Mouse (Mus musculus) midbrain, embryonic 13.5 days (tissue): Measurements from ENCODE around the gene Wwox. TPM values are rescaled to one million over a fixed set of nuclear protein-coding genes. Genes with fewer than 3 reads are reported as not detected.
A peak's percentile ranks its signal among the peaks of the same experiment; 100 is the strongest.

Experiments
- ATAC-seq: fragments of 200-750 bp; cut with Nextera tagmentation; 2 replicates; pipeline ENCODE4 v1.8.0; 2017; ENCODE audit warnings: mild to moderate bottlenecking, moderate TSS enrichment, moderate library complexity
- H3K27ac ChIP-seq: fragments of 300-500 bp; sonication (generic); 2 replicates; pipeline ENCODE4 v1.5.1; 2015; ENCODE audit warnings: inconsistent platforms, mild to moderate bottlenecking, moderate library complexity
- H3K27me3 ChIP-seq: fragments of 300-500 bp; sonication (generic); 2 replicates; pipeline ENCODE4 v1.6.1; 2015; ENCODE audit warnings: mild to moderate bottlenecking, inconsistent platforms
- H3K36me3 ChIP-seq: fragments of 300-500 bp; sonication (generic); 2 replicates; pipeline ENCODE4 v1.6.1; 2015; ENCODE audit warnings: mild to moderate bottlenecking, inconsistent platforms
- H3K4me1 ChIP-seq: fragments of 300-500 bp; sonication (generic); replicated peaks from 2 replicates; pipeline ENCODE4 v1.6.1; 2015; ENCODE audit warnings: inconsistent platforms
- H3K4me2 ChIP-seq: fragments of 300-500 bp; sonication (generic); replicated peaks from 2 replicates; pipeline ENCODE4 v1.6.1; 2015; ENCODE audit warnings: moderate library complexity, mild to moderate bottlenecking, inconsistent platforms
- H3K4me3 ChIP-seq: fragments of 300-500 bp; sonication (generic); replicated peaks from 2 replicates; pipeline ENCODE4 v1.5.1; 2015; ENCODE audit warnings: mild to moderate bottlenecking, inconsistent platforms
- H3K9ac ChIP-seq: fragments of 300-500 bp; sonication (generic); replicated peaks from 2 replicates; pipeline ENCODE4 v1.6.1; 2015; ENCODE audit warnings: mild to moderate bottlenecking, inconsistent platforms
- H3K9me3 ChIP-seq: fragments of 300-500 bp; sonication (generic); 2 replicates; pipeline ENCODE4 v1.6.1; 2016; ENCODE audit warnings: mild to moderate bottlenecking, inconsistent platforms
- WGBS: fragments of 180-500 bp; shearing (Covaris S2); methylation state at CpG from one replicate; pipeline ENCODE4 v1.1.7; 2015; 5-methylcytosine and 5-hydroxymethylcytosine counted together
- polyA plus RNA-seq: library from polyadenylated mRNA; unstranded; fragments of >200 nt; fragmentation: Nextera tagmentation; extraction: Ambion mirVana; gene quantifications from 2 replicates; pipeline ENCODE4 v1.2.1, GENCODE M21; 2015

Wwox gene
- 12.3 and 12.4 TPM in 2 replicates for polyA plus RNA-seq

- H3K4me3 ChIP-seq: peak within 1 kb of the TSS; percentile 63
- H3K36me3 ChIP-seq: no peaks in the 10 kb centered on the region
- ATAC-seq: peak; percentile 99
- 1% methylated on average over 54 of the region's 54 CpGs for WGBS
- peak within 1 kb of the TSS; percentile 78 for H3K4me2 ChIP-seq
- H3K4me1 ChIP-seq: peaks cover 11% of the 10 kb centered on the region
- H3K9ac ChIP-seq: peak within 1 kb of the TSS; percentile 69
- H3K27ac ChIP-seq: peak within 1 kb of the TSS; percentile 73
- H3K9me3 ChIP-seq: no peaks in the 10 kb centered on the region
- H3K27me3 ChIP-seq: no peaks in the 10 kb centered on the region
Measured at GRCm38 (mm10) chr8:114439334-114440204, at the start of gene Wwox. Gene Wwox, plus strand, starts transcription at chr8:114439655.

- 93% methylated on average over 12 of the region's 13 CpGs for WGBS
- H3K36me3 ChIP-seq: no peaks in the 10 kb centered on the region
- no peak overlapping the region for H3K4me3 ChIP-seq
- H3K9me3 ChIP-seq: no peaks in the 10 kb centered on the region
- no peaks in the 10 kb centered on the region for H3K27me3 ChIP-seq
- no peaks in the 10 kb centered on the region for H3K4me1 ChIP-seq
- H3K9ac ChIP-seq: no peak overlapping the region
- no peak for ATAC-seq
- no peak overlapping the region for H3K4me2 ChIP-seq
- H3K27ac ChIP-seq: no peak overlapping the region
Measured at GRCm38 (mm10) chr8:114390465-114391254, 48.8 kb upstream of the Wwox start.

GRCm38 (mm10) chr8:114398326-114398725 lies 41.1 kb upstream of the Wwox start:
- Histone ChIP-seq H3K9ac (no peak overlapping the region), H3K27ac (no peak overlapping the region), H3K4me1 (peaks cover 15% of the 10 kb centered on the region), H3K36me3 (no peaks in the 10 kb centered on the region), H3K9me3 (no peaks in the 10 kb centered on the region), H3K27me3 (no peaks in the 10 kb centered on the region), H3K4me3 (no peak overlapping the region), H3K4me2 (no peak overlapping the region)
- no peak for ATAC-seq
- WGBS: 94% methylated on average over 5 of the region's 5 CpGs

- Histone ChIP-seq H3K4me1 (peaks cover 18% of the 10 kb centered on the region), H3K9ac (no peak overlapping the region), H3K4me2 (no peak overlapping the region), H3K36me3 (no peaks in the 10 kb centered on the region), H3K27me3 (no peaks in the 10 kb centered on the region), H3K9me3 (no peaks in the 10 kb centered on the region), H3K27ac (no peak overlapping the region), H3K4me3 (no peak overlapping the region)
- no peak for ATAC-seq
- WGBS: 95% methylated on average over 5 of the region's 5 CpGs
Measured at GRCm38 (mm10) chr8:114399273-114399672, 40.2 kb upstream of the Wwox start.

- H3K4me3 ChIP-seq: no peak overlapping the region
- H3K9me3 ChIP-seq: no peaks in the 10 kb centered on the region
- WGBS: 52% methylated on average over 7 of the region's 7 CpGs
- no peak overlapping the region for H3K4me2 ChIP-seq
- H3K27ac ChIP-seq: no peak overlapping the region
- H3K27me3 ChIP-seq: no peaks in the 10 kb centered on the region
- no peak for ATAC-seq
- H3K9ac ChIP-seq: no peak overlapping the region
- H3K4me1 ChIP-seq: peaks cover 18% of the 10 kb centered on the region
- no peaks in the 10 kb centered on the region for H3K36me3 ChIP-seq
Measured at GRCm38 (mm10) chr8:114401679-114402078, 37.8 kb upstream of the Wwox start.

GRCm38 (mm10) chr8:114411421-114411820 lies 28.0 kb upstream of the Wwox start:
- no peak for ATAC-seq
- 81% methylated on average over 3 of the region's 3 CpGs for WGBS
- Histone ChIP-seq H3K27ac (no peak overlapping the region), H3K36me3 (no peaks in the 10 kb centered on the region), H3K9me3 (no peaks in the 10 kb centered on the region), H3K4me2 (no peak overlapping the region), H3K4me3 (no peak overlapping the region), H3K9ac (no peak overlapping the region), H3K4me1 (no peaks in the 10 kb centered on the region), H3K27me3 (no peaks in the 10 kb centered on the region)

GRCm38 (mm10) chr8:114417786-114418185 lies 21.7 kb upstream of the Wwox start, which contains the start of gene Clec3a:
Gene Clec3a, plus strand, starts transcription at chr8:114418086.
- Histone ChIP-seq H3K9ac (no peak within 1 kb of the TSS), H3K4me1 (no peaks in the 10 kb centered on the region), H3K36me3 (no peaks in the 10 kb centered on the region), H3K4me2 (no peak within 1 kb of the TSS), H3K9me3 (no peaks in the 10 kb centered on the region), H3K4me3 (no peak within 1 kb of the TSS), H3K27ac (no peak within 1 kb of the TSS), H3K27me3 (no peaks in the 10 kb centered on the region)
- 84% methylated on average over 8 of the region's 8 CpGs for whole genome bisulfite sequencing
- no peak for ATAC-seq

GRCm38 (mm10) chr8:114418486-114418885 lies 21.0 kb upstream of the Wwox start:
- H3K27ac ChIP-seq: no peak overlapping the region
- H3K9me3 ChIP-seq: no peaks in the 10 kb centered on the region
- no peaks in the 10 kb centered on the region for H3K4me1 ChIP-seq
- no peak overlapping the region for H3K9ac ChIP-seq
- no peak for ATAC-seq
- H3K4me3 ChIP-seq: no peak overlapping the region
- no peaks in the 10 kb centered on the region for H3K36me3 ChIP-seq
- no peak overlapping the region for H3K4me2 ChIP-seq
- WGBS: 60% methylated on average over 5 of the region's 5 CpGs
- H3K27me3 ChIP-seq: no peaks in the 10 kb centered on the region

GRCm38 (mm10) chr8:114418904-114419303 lies 20.6 kb upstream of the Wwox start:
- Histone ChIP-seq H3K9ac (no peak overlapping the region), H3K4me2 (no peak overlapping the region), H3K4me3 (no peak overlapping the region), H3K36me3 (no peaks in the 10 kb centered on the region), H3K4me1 (no peaks in the 10 kb centered on the region), H3K9me3 (no peaks in the 10 kb centered on the region), H3K27ac (no peak overlapping the region), H3K27me3 (no peaks in the 10 kb centered on the region)
- ATAC-seq: no peak
- 81% methylated on average over 6 of the region's 6 CpGs for WGBS

- Histone ChIP-seq H3K27me3 (no peaks in the 10 kb centered on the region), H3K36me3 (no peaks in the 10 kb centered on the region), H3K9me3 (no peaks in the 10 kb centered on the region), H3K4me3 (no peak overlapping the region), H3K27ac (no peak overlapping the region), H3K9ac (no peak overlapping the region), H3K4me2 (no peak overlapping the region), H3K4me1 (no peaks in the 10 kb centered on the region)
- ATAC-seq: no peak
- WGBS: 80% methylated on average over 4 of the region's 4 CpGs
Measured at GRCm38 (mm10) chr8:114421544-114421943, 17.9 kb upstream of the Wwox start.

- H3K27me3 ChIP-seq: no peaks in the 10 kb centered on the region
- no peak overlapping the region for H3K27ac ChIP-seq
- H3K4me3 ChIP-seq: no peak overlapping the region
- H3K9ac ChIP-seq: no peak overlapping the region
- peaks cover 11% of the 10 kb centered on the region for H3K4me1 ChIP-seq
- no peak for ATAC-seq
- H3K9me3 ChIP-seq: no peaks in the 10 kb centered on the region
- H3K36me3 ChIP-seq: no peaks in the 10 kb centered on the region
- H3K4me2 ChIP-seq: no peak overlapping the region
- 13% methylated on average over 6 of the region's 6 CpGs for WGBS
Measured at GRCm38 (mm10) chr8:114438236-114438635, 1.2 kb upstream of the Wwox start.

- no peaks in the 10 kb centered on the region for H3K9me3 ChIP-seq
- peak overlapping the region; percentile 69 for H3K9ac ChIP-seq
- H3K36me3 ChIP-seq: no peaks in the 10 kb centered on the region
- peak overlapping the region; percentile 78 for H3K4me2 ChIP-seq
- H3K4me1 ChIP-seq: peaks cover 11% of the 10 kb centered on the region
- no peaks in the 10 kb centered on the region for H3K27me3 ChIP-seq
- H3K27ac ChIP-seq: peak overlapping the region; percentile 73; the same call in 1 of the 2 replicates
- 17% methylated on average over 5 of the region's 5 CpGs for WGBS
- ATAC-seq: no peak
- H3K4me3 ChIP-seq: peak overlapping the region; percentile 63
Measured at GRCm38 (mm10) chr8:114440205-114440589, 742 bp downstream of the Wwox start.
